Mouse (Mus musculus) embryonic fibroblast, embryonic 13.5 days (primary cell): ENCODE results near the gene Pde11a.

Experiments used
- CTCF ChIP-seq: IDR thresholded peaks from 2 replicates; pipeline ENCODE4 v1.5.1; 2011; ENCODE audit warnings: mild to moderate bottlenecking, control low read depth, low read length, moderate library complexity, borderline replicate concordance; ENCODE audit not compliant: insufficient read depth
- POLR2A ChIP-seq: IDR thresholded peaks from 2 replicates; pipeline ENCODE4 v1.6.1; 2011; ENCODE audit warnings: low read depth, mild to moderate bottlenecking, control low read depth, low read length, moderate library complexity

DNA sequence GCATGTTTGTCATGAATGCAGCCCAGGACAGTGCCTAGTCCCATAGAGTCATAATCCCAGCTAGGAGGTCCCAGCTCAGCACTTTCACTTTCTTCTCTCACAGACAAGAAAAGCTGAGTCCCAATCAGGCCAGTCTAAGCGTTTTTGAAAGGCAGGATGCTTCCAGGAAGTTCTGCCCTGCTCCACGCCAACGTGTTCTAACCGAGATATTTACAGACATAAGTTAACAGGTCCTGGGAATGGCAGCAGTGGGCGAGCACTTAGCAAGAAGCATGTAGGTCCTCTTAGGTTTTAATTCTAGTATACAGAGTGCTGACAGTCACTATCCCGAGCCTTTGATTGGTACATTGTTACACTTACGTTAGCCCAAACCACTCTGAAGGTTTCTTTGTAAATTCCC is 273.3 kb downstream of the Pde11a start:
- TF ChIP-seq POLR2A (no peak), CTCF (no peak)
